Mouse (Mus musculus) ES-Bruce4 (cell line): ENCODE results near the gene Kcnd2.

Experiments
- CTCF ChIP-seq: IDR thresholded peaks from one replicate; pipeline ENCODE4 v1.8.1; 2011; ENCODE audit warnings: low read depth, low read length
- POLR2A ChIP-seq: IDR thresholded peaks from one replicate; pipeline ENCODE4 v1.8.1; 2011; ENCODE audit warnings: low read length; ENCODE audit not compliant: insufficient read depth

DNA sequence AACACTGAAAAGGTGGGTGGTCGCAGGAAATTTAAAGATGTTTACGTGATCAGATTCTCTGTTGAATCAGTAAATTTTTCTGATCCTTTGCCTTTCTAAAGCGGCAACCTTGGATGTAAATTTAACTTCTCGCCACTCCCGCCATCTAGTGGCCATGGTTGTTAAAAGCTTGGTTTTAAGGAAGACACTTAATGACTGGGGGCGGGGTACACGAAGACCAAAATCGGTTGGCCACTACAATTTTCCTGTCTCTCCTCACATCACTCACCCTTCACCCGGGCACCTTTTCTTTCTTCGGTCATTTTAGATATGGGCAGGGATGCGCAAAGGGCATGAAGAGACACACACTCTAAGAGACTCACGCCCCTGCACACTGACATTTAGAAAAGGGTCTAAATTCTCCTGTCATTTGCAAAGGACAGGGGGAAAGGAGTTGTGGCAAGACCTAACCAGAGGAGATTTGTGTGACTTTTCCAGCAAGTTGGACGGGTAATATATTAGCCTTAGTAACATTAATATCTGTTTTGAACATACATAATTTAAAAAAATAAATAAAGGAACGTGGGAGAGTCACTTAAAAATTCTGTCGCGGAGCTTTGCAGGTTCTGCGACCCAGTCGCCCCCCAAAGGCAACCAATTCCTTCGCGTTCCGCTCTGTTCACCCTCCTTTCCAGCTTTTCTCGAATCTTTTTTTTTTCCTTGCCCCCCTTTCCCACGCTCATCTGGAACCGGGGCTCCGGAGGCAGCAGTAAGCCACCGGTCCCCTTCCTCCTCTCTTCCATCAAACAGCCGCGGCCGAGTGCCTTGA, 1.2 kb upstream of the Kcnd2 start:
- no peak for TF ChIP-seq CTCF
- TF ChIP-seq POLR2A, result no peak
